Mouse (Mus musculus) stomach, embryonic 16.5 days (tissue): ENCODE results near the gene Shb. TPM values are rescaled to one million over a fixed set of nuclear protein-coding genes. Genes with fewer than 3 reads are reported as not detected.

Experiments
- ATAC-seq: fragments of 200-750 bp; cut with Nextera tagmentation; 2 replicates; pipeline ENCODE4 v1.8.0; 2017; ENCODE audit warnings: moderate number of reproducible peaks, moderate TSS enrichment; ENCODE audit not compliant: insufficient read depth, low FRiP score
- H3K27ac ChIP-seq: fragments of 300-500 bp; sonication (generic); 2 replicates; pipeline ENCODE4 v1.5.1; 2014; ENCODE audit warnings: low read length
- H3K27me3 ChIP-seq: fragments of 300-500 bp; sonication (generic); 2 replicates; pipeline ENCODE4 v1.6.1; 2014; ENCODE audit warnings: low read length, control low read depth, mixed read lengths; ENCODE audit not compliant: control insufficient read depth, insufficient read depth
- H3K36me3 ChIP-seq: fragments of 300-500 bp; sonication (generic); 2 replicates; pipeline ENCODE4 v1.6.1; 2014; ENCODE audit warnings: low read length; ENCODE audit not compliant: control insufficient read depth, insufficient read depth
- H3K4me1 ChIP-seq: fragments of 300-500 bp; sonication (generic); 2 replicates; pipeline ENCODE4 v1.6.1; 2014; ENCODE audit warnings: low read length, control low read depth, mixed read lengths; ENCODE audit not compliant: control insufficient read depth, insufficient read depth
- H3K4me2 ChIP-seq: fragments of 300-500 bp; sonication (generic); 2 replicates; pipeline ENCODE4 v1.6.1; 2014; ENCODE audit warnings: low read depth, low read length, mixed read lengths
- H3K4me3 ChIP-seq: fragments of 300-500 bp; sonication (generic); replicated peaks from 2 replicates; pipeline ENCODE4 v1.5.1; 2014; ENCODE audit warnings: mild to moderate bottlenecking, low read length
- H3K9ac ChIP-seq: fragments of 300-500 bp; sonication (generic); 2 replicates; pipeline ENCODE4 v1.6.1; 2014; ENCODE audit warnings: low read length
- H3K9me3 ChIP-seq: fragments of 300-500 bp; sonication (generic); replicated peaks from 2 replicates; pipeline ENCODE4 v1.6.1; 2016; ENCODE audit warnings: low read length, control low read depth; ENCODE audit not compliant: control insufficient read depth
- WGBS: fragments of 180-500 bp; shearing (Covaris S2); extraction: QIAGEN DNeasy Blood & Tissue Kit; methylation state at CpG from one replicate; pipeline ENCODE4 v1.1.7; 2014; 5-methylcytosine and 5-hydroxymethylcytosine counted together
- polyA plus RNA-seq: library from polyadenylated mRNA; unstranded; fragments of >200 nt; fragmentation: Nextera tagmentation; extraction: Ambion mirVana; gene quantifications from 2 replicates; pipeline ENCODE4 v1.2.1, GENCODE M21; 2015

Gene Shb
- polyA plus RNA-seq, 1 experiment from 2014 or later: 2.7 TPM

DNA sequence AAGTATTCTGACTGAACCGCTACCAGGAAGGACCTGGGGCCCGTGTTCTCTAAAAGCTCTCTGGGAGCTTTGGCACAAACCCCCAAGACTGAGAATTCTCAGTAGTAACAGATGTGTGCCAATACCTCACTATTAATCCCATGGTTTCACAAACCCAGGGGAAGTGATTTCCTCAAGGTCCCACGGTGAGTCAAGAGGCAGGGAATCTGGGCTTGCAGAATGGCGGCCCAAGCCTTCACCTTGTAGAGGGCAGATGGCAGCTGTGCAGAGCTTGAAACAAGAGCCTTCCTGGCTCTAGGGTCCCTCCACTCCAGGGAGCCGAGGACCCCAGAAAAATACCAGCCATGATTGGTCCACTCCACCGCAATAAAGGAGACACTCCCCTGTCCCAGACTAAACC is 28.9 kb downstream of the Shb start:
- ATAC-seq: no peak
- peaks cover 67% of the 10 kb centered on the region for H3K4me1 ChIP-seq

DNA sequence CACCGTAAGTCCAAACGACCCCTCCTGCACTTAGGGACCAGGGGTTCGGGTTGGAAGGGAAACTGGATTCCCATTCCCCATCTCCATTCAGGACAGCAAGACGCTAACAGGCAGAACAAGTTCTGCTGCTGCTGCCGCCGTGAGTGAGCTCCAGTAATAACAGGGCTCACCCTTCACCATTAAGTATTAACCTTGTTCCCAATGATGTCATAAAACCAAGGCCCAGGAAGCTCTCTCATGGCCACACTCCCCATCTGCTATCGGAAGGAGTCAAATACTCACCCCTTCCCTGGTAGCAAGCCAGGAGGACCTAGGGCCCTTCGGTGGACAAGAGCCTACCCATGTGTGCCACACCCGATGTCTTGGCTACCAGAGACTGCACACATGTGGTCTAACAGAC is 30.3 kb downstream of the Shb start:
- Histone ChIP-seq H3K4me2 (no peak overlapping the region), H3K4me1 (peaks cover 65% of the 10 kb centered on the region), H3K9me3 (no peaks in the 10 kb centered on the region), H3K4me3 (no peak overlapping the region), H3K9ac (no peak overlapping the region), H3K27me3 (no peaks in the 10 kb centered on the region), H3K27ac (peak overlapping the region; percentile 65), H3K36me3 (no peaks in the 10 kb centered on the region)
- WGBS: 62% methylated on average over 9 of the region's 9 CpGs
- 0 out of 2 replicates have a peak, but pooled peaks have one; percentile 19 for ATAC-seq

More for the DNA sequence above, 28.9 kb downstream of the Shb start:
- Histone ChIP-seq H3K27me3 (no peaks in the 10 kb centered on the region), H3K4me2 (no peak overlapping the region), H3K27ac (no peak overlapping the region), H3K9ac (no peak overlapping the region), H3K9me3 (no peaks in the 10 kb centered on the region), H3K36me3 (no peaks in the 10 kb centered on the region), H3K4me3 (no peak overlapping the region)
- 85% methylated on average over 6 of the region's 6 CpGs for WGBS

DNA sequence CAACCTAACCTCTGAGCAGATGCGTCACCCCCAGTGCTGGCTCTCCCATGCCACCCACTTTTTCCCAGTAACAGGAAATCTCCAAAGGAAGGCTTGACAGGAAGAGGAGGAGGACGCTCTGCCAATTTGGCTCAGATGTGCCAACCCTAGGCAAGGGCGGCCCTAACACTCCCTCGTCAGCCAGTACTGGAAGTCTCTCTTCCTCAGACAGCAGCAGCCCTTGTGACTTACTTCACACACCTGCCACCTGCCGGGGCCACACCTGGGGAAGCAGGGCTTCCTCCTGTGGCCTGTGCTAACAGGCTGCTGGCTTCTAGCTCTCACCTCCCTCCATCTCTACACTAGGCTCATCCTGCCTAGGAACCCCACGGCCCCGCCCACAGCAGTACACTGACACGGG is 31.9 kb downstream of the Shb start:
- no peak overlapping the region for H3K4me3 ChIP-seq
- H3K9ac ChIP-seq: peak overlapping the region; percentile 8; the same call in 1 of the 2 replicates
- ATAC-seq: peak; percentile 38; the same call in 1 of the 2 replicates
- H3K4me2 ChIP-seq: no peak overlapping the region
- WGBS: 63% methylated on average over 8 of the region's 8 CpGs
- peak overlapping the region; percentile 43; the same call in 1 of the 2 replicates for H3K27ac ChIP-seq
- peaks cover 65% of the 10 kb centered on the region for H3K4me1 ChIP-seq
- no peaks in the 10 kb centered on the region for H3K36me3 ChIP-seq
- no peaks in the 10 kb centered on the region for H3K9me3 ChIP-seq
- H3K27me3 ChIP-seq: no peaks in the 10 kb centered on the region

DNA sequence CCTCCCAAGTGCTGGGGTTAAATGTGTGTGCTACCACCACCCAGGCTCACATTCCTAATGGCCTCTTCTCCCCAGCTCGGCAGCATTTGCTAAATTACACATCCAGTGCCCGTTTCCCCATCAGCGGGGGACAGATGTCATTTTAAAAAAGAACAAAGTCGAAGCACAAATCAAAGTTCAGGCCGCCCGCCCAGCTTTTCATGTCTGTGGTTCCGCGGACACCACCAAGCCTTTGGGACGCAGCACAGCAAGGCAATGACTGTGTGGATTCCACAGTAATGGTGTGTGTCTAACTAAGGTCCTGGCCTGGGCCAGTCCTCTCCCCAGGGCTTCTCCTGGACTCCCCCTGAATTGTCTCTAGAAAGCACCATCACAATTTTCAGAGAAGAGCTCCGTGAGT is 32.7 kb downstream of the Shb start:
- no peak overlapping the region for H3K4me3 ChIP-seq
- H3K27me3 ChIP-seq: no peaks in the 10 kb centered on the region
- no peak for ATAC-seq
- peaks cover 74% of the 10 kb centered on the region for H3K4me1 ChIP-seq
- 53% methylated on average over 10 of the region's 10 CpGs for WGBS
- no peaks in the 10 kb centered on the region for H3K9me3 ChIP-seq
- H3K36me3 ChIP-seq: no peaks in the 10 kb centered on the region
- H3K4me2 ChIP-seq: no peak overlapping the region
- no peak overlapping the region for H3K9ac ChIP-seq
- H3K27ac ChIP-seq: no peak overlapping the region

DNA sequence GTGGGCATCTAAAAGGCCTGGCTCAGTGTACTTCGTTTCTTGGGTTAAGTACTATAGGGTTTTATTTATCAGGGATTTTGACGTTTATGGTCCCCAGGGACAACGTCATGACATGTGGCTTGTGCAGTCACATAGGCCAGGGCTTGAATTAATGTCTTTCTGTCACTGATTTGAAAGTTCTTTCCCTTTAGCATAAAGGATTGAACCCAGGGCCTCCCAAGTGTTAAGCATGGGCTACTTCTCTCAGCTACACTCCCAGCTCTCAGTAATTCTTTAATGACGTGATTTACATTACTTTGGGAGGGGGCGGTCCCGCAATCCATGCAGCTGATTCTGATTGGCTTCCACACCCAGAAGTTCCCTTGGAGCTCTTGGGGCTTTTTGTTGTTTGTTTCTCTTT is 33.2 kb downstream of the Shb start:
- Histone ChIP-seq H3K27me3 (no peaks in the 10 kb centered on the region), H3K4me3 (no peak overlapping the region), H3K9me3 (no peaks in the 10 kb centered on the region), H3K4me1 (peaks cover 75% of the 10 kb centered on the region), H3K36me3 (no peaks in the 10 kb centered on the region), H3K9ac (no peak overlapping the region), H3K27ac (no peak overlapping the region; the same call in 1 of the 2 replicates), H3K4me2 (no peak overlapping the region)
- 35% methylated on average over 6 of the region's 6 CpGs for WGBS
- no peak for ATAC-seq

DNA sequence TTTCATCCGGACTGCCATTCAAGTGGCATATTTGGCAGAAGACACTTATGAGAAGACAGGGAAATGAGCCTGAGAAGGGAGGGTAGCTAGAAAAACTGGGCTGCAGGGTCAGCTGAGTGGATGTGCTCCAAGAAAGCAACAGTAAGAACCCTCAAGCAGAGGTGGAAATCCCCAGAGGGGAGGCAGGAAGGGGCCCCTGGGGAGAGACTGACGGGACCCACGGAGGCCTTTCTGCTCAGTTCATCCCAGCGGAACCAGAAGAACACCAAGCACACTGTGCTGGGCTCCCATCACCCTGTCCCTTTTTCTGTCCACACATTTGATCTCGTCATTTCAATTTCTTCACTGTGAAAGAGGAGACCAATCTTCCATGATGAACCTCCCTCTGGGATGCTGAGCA is 33.9 kb downstream of the Shb start:
- Histone ChIP-seq H3K4me1 (peaks cover 82% of the 10 kb centered on the region), H3K27ac (no peak overlapping the region), H3K27me3 (no peaks in the 10 kb centered on the region), H3K36me3 (no peaks in the 10 kb centered on the region), H3K9ac (no peak overlapping the region), H3K4me2 (no peak overlapping the region), H3K9me3 (no peaks in the 10 kb centered on the region), H3K4me3 (no peak overlapping the region)
- ATAC-seq: no peak
- 72% methylated on average over 5 of the region's 5 CpGs for WGBS

DNA sequence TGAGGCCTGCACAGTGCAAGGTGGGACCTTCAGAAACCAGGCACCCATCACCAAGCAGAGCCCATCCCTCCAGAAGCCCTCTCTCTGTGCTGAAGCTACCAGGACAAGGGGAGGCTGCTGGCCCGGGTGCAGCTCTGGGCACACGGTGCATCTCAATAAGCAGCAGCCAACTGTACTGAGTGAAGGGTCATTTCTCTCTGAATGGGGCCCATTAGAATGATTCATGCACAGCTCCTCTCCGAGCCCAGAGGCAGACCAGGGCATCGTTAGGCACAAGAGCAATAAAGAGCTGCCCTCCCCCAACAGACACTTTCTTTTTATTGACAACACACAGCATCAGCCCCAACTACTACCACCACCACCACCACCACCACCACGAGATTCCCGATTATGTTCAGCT is 35.0 kb downstream of the Shb start:
- no peak for ATAC-seq
- Histone ChIP-seq H3K9ac (no peak overlapping the region), H3K27ac (no peak overlapping the region), H3K4me1 (peaks cover 92% of the 10 kb centered on the region), H3K36me3 (no peaks in the 10 kb centered on the region), H3K4me3 (no peak overlapping the region), H3K27me3 (no peaks in the 10 kb centered on the region), H3K4me2 (no peak overlapping the region), H3K9me3 (no peaks in the 10 kb centered on the region)
- WGBS: 67% methylated on average over 6 of the region's 6 CpGs

DNA sequence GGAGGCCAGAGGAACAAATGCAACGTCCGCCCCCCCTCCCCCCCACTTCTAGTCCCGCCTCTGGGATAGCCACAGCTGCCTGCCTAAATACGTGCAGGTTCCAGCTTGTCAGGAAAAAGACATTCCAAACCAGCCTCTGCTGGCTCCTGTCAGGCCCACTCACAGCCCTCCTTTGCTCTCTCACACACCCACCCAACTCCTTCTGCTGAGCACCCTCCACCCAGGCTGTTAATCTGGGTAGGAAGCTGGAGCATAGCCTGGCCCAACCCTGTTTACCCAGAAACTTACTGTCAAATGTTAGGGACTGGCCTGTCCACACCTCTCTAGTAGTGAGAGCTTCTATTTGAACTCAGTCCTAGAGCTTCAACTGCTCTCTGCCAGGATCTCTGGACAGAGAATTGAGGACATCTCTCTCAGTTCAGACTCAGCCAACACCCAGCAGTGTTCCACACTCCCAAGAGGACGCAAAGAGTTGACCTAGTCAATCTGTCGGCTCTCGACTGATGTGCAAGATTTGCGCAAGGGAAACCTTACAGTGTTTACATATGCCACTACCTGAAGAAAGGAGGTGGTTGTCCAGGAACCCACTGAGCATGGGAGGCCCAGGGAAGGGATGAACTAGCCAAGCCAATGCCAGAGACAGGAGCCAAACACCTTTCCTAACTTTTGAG is 36.6 kb downstream of the Shb start:
- Histone ChIP-seq H3K36me3 (no peaks in the 10 kb centered on the region), H3K27me3 (no peaks in the 10 kb centered on the region), H3K4me2 (no peak overlapping the region), H3K9me3 (no peaks in the 10 kb centered on the region), H3K9ac (peak overlapping the region; percentile 11; the same call in 1 of the 2 replicates), H3K4me1 (peaks cover 90% of the 10 kb centered on the region), H3K27ac (peak overlapping the region; percentile 68), H3K4me3 (no peak overlapping the region)
- 34% methylated on average over 8 of the region's 8 CpGs for WGBS
- peak; percentile 49 for ATAC-seq

DNA sequence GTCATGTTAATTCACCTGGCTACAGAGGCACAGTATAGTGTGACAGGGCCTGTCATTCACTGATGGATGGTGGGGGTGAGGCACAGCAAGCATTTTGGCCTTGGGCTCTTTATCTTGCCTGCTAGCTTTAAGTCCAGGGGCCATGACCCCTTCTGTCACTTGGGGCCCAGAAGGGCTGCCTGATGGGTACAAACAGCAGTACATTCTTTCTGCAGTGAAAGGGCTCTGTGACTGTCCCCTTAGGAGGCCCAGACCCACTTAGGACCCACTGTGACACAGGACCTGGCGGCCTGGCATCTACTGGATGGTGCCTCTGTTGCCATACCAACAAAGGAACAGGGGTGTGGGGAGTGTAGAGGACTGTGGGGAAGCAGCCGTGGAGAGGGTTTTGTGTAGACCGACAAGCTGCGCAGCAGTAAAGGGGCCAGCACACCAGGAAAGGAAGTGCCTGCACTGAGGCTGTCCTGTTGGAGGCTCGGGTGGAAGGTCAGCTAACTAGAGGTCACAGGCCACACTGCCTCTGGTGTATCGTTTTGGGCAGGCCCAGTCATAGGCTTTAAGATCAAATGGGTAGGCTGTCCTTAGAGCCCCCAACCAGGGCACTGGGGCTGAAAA is 38.4 kb downstream of the Shb start:
- no peaks in the 10 kb centered on the region for H3K36me3 ChIP-seq
- WGBS: 45% methylated on average over 6 of the region's 6 CpGs
- ATAC-seq: no peak

More for the DNA sequence above, 38.4 kb downstream of the Shb start:
- Histone ChIP-seq H3K4me2 (no peak overlapping the region), H3K9ac (0 out of 2 replicates have a peak overlapping the region, but pooled peaks have one; percentile 23), H3K9me3 (no peaks in the 10 kb centered on the region), H3K4me1 (peaks cover 92% of the 10 kb centered on the region), H3K27ac (peak overlapping the region; percentile 87), H3K4me3 (no peak overlapping the region), H3K27me3 (no peaks in the 10 kb centered on the region)
